Mouse (Mus musculus) brain, embryonic 14.5 days (tissue): Measurements from ENCODE around the gene Cel. TPM values are rescaled to one million over a fixed set of nuclear protein-coding genes. Genes with fewer than 3 reads are reported as not detected.

Source experiments
- DNase-seq: peaks from one replicate; pipeline ENCODE4 v3.0.0-alpha.2; 2011; ENCODE audit warnings: low read depth
- CTCF ChIP-seq: fragments of 200-500 bp; IDR thresholded peaks from 2 replicates; pipeline ENCODE4 v1.5.1; 2012; ENCODE audit warnings: inconsistent platforms, mild to moderate bottlenecking, moderate library complexity, borderline replicate concordance; ENCODE audit not compliant: insufficient read depth, insufficient read length; ENCODE audit errors: extremely low read depth
- POLR2A ChIP-seq: fragments of 200-500 bp; IDR thresholded peaks from 2 replicates; pipeline ENCODE4 v1.6.1; 2012; ENCODE audit warnings: mild to moderate bottlenecking, inconsistent platforms, borderline replicate concordance; ENCODE audit not compliant: poor library complexity, insufficient read depth, insufficient read length, severe bottlenecking; ENCODE audit errors: extremely low read depth
- polyA plus RNA-seq: library from polyadenylated mRNA; depleted of rRNA; stranded (reverse); fragments of >200 nt; gene quantifications from 2 replicates; pipeline ENCODE4 v1.2.3, GENCODE M21; 2012; rRNA removed

The Cel gene
- 0.10 and 0.14 TPM in 2 replicates for polyA plus RNA-seq

DNA sequence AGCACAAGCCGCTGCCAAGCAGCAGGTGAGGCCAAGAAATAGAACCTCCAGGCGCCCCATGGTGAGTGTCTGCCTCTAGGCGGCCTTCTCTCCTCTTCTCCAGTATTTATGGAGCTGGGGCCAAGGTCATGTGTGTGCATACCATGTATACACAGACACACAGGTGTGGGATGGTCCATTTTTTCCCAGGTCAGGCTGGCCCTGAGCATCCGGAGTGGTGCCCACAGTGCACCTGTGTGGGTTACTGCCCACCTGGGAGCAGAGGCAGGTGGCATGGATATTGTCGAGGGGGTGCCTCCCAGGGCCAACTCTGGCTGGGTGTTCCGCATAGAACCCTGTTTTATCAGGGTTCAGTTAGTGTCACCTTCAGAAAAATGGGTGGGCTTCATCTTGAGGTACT is at the start of gene Cel:
TSS of gene Cel (minus strand) at position 101 of the 400 bp plus-strand sequence.
- DNase-seq = no peak
- TF ChIP-seq POLR2A (no peak), CTCF (no peak)

DNA sequence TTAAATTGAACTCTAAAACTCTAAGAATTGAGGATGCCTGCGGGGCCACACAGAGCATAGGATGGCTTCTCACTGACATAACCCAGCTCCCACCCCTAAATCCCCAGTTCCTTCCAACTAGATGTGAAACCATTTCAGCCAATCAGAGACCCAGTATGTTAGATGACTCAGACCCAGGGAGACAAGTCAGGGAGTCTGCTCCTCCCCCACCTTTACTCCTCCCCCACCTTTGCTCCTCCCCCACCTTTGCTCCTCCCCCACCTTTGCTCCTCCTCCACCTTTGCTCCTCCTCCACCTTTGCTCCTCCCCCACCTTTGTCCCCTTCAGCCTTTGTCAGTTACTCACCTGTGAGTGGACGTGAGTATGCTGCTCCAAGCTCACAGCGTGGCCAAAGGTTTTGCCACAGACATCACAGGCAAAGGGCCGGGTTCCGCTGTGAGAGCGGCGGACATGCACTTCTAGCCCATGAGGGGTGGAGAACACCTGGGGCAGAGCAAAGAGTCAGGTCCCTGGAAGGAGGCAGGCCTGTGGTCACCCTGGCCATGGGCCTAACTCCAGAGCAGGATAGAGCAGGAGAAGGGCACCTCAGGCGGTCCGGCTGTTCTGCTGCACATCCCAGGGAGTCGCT is 49.3 kb upstream of the Cel start:
- DNase-seq = no peak
- TF ChIP-seq POLR2A = no peak
- TF ChIP-seq CTCF = no peak

DNA sequence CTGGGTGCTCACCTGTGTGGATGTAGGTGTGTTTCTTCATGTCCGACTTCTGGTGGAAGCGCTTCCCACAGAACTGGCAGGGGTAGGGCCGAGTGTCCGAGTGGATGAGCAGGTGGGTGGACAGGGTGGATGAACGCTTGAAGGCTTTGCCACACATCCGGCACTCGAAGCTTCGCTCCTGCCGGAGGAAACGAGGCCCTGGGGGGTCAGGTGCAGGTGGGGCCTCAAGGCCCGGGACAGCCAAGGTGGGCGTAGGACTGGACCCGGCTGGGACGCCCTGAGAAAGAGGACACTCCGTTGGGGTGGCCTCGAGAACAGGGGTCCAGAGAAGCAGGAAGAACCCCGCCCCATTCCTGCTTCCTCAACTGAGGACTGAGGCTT is 48.2 kb upstream of the Cel start:
- DNase-seq = no peak
- TF ChIP-seq POLR2A = no peak
- no peak for TF ChIP-seq CTCF

DNA sequence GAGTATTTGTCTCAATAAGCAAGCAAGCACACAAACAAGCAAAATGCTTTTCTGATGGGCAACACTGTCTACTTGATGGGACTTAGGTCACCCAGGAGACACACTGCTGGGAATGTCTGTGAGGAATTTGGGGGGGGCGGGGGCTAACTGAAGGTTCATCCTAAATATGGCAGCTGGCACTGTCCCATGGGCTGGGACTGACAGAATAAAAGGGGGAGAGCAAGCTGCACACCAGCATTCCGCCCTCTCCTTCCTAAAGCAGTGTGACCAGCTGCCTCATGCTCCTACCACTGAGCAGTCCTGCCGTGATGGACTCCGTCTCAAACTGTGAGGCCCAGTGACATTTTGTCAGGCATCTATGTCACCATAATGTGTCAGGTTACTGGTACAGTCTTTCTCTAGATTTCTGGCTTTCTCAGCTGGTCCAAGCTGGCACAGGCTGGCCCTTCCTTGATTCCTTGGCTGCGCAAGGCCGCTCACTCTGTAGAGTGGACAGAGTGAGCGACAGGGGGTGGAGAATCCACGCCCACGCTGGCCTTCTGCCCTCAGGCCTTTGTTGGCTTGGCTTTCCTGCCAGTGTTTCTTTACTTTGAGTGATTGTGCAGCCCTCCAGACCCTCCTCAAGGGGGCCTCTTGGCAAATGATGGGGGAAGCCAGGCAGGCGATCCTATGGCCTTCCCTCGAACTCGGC is 47.7 kb upstream of the Cel start:
- DNase-seq = no peak
- TF ChIP-seq CTCF (no peak), POLR2A (no peak)

DNA sequence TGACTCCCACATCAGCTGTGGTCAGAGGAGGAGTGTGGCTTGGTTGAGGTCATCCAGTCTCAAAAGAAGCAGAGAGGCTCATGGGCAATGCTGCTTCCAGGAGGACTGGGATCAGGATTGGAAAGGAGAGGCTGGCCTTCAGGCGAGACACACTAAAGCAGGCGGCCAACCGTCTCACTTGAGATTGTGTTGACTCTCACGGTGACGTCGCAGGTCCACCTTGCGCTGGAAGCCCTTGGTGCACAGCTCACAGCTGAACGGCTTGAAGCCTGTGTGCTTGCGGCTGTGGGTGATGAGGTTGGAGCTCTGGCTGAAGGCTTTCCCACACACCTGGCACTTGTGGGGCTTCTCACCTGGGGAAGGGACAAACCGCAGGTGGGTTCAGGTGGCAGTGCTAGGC is 46.6 kb upstream of the Cel start:
- no peak for DNase-seq
- no peak for TF ChIP-seq CTCF
- TF ChIP-seq POLR2A = no peak

DNA sequence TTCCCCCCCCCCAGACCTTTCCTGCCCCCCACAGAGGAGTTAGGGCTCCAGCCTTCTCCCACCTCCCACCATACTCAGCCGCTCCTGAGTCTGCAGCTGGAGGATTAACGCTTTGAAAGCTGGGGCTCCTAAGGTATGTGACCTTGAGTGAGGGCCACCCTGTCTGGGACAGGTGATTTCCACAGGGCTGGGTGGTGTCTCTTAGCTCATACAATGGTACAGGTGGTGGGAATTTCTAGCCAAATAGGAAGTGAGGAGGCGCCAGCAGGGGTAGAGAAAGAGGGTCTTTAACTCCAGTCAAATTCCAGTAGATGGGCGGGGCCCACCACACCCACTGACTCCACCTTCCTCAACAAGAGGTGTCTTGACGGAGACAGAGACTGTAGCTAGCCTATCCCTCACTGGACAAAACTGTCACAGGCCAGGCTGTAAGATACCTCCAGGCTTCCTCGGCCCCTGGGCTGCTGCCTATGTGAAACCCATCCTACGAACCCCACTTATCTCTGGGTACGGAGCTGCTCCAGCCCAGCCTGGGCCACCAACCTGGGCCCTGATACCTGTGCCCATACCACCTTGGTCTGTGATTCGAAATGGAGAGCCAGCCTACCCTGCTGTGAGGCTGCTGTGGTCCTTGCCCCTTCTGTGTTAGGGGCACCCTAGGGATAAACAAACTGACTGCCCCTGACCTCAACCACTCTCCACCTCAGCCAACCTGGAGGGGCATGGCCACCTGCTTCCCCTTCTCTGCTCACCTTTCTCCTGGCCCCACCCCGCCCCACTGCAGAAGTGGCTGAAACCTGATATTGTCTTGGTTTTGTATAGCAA is 44.4 kb upstream of the Cel start:
- no peak for TF ChIP-seq POLR2A
- TF ChIP-seq CTCF = no peak
- no peak for DNase-seq

DNA sequence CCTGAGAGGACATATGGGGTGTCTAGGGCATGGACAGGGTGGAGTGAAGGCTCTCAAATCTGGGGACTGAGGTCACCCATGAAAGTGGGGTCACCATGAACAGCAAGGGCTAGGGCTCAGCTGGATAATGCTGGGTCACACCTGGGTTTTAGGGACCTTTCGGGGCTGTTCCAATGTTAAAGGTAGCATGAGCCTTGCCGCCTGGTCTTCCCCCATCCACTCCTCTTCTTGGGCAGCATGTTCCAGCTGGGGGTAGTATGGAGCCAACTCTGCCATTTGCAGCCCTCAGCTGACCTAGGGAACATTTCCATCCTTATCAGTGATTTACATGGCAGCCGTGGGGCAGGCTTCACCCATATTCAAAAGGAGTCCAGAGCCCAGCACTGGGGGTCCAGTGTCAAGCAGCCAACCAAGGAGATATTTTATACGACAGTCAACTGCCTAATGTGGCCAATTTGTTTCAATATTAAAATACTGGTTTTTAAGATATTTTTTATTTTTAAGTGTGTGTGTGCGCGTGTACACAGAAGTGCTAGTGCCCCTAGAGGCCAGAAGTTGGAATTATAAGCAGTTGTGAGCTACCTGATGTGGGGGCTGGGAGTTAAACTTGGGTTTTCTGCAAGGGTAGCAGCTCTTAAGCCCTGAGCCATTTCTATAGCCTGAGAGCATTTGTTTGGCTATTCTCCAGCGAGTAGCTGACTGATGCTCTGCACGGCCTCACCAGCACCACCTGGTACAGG is 43.6 kb upstream of the Cel start:
- TF ChIP-seq CTCF (peak; percentile 43; the same call in 1 of the 2 replicates), POLR2A (no peak)
- peak; percentile 18 for DNase-seq

DNA sequence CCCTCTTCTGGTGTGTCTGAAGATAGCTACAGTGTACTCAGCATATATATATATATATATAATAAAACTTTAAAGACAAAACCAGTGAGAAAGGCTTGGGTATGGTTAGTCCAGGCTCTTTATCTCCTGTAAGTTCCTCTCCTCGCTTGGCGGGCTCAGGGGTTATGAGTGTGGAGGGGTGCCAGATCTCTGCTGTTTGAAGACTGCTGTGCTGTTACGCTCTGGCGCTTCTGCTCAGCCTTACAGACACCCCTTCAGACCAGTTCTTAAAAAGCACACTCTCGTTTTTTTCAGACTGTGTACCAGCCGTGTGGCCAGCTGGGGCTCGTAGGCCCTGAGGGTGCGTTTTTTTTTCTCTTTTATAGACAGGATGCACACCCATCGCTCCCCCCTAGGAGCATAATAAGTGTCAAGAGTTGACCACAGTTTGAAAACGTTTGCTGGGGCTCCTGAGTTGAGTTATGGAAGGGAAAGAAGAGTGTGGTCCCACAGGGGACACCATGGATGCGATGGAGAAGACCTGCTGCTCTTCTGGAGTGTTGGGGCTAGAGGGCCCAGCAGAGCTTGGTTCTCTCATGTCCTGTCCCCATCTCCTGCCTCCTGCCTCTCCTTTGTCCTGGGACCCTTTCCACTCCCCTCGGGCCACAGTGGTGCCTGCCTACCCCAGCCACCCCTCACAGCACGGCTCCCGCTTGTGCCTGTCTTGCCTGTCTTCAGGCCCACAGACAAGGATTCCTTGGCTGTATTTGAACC is 42.8 kb upstream of the Cel start:
- TF ChIP-seq POLR2A = no peak
- peak; percentile 44 for DNase-seq

DNA sequence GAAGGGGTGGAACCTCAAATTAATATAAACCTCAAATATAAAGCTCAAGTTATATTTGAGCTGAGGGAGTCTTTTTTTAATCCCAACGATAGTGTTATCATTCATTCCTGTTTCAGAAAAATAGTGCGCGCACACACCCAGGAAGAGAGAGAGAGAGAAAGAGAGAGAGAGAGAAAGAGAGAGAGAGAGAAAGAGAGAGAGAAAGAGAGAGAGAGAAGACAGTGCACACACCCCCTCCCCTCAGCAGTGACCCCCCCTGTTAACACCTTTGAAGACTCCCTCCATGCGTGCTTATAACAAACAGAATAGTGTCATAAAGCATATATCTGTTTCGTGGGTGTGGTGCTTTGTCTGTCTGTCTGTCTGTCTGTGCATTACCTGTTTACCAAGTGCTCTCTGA is 40.3 kb upstream of the Cel start:
- TF ChIP-seq POLR2A (no peak), CTCF (no peak)
- no peak for DNase-seq

DNA sequence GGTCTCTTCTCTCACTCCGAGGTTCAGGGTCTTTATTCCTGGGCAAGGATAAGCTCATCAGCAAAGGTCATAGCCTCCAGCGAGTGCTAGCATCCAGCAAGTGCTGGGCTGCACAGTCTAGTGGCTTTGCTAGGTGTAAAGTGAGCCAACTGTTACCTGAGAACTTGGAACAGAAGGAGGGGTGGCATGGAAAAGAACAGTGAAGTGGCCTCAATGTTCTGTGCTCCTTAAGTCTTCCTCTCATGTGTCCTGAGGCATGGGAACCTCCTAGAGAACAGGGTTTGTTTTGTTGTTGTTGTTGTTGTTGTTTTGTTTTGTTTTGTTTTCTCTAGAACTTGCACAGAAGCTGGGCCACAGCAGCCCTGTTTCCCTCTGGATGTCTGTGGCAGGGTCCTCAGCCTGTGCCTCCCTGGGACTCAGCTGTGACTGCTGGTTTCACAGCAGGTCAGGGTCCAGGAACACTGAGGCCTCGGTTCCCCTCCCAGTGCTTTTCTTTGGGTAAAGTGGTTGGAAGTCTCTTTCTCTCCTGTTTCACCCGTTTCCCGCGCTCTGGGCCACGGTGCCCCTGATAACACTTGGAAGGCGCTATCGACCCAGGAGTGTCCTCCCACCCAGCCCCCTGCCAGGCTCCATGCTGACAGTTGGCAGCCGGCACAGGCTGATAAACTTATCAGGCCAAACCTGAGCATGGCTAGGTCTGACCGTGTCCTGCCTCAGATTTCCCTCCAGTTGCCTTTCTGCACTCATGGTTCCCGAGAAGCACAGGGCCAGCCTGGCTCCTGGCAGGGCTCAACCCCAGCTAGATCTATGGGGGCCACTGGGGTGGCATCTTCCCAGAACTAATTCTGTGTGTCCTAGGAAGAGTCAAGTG is 38.8 kb upstream of the Cel start:
- TF ChIP-seq CTCF = no peak
- TF ChIP-seq POLR2A = no peak
- no peak for DNase-seq

DNA sequence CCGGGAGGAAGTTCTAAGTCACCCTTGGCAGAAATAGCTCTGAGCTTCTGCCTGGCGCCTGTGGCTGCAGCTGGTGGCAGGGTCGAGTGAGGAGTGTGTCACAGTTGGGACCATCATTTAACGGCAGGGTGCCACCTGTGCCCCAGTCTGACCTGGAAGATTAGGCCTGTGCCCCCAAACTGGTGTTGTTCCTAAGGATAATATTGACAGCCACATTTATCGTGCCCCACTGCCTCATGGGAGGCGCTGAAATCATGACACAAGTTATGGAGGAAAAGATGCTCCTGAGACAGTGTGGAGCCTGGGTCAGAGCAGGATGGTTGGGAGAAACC is 36.3 kb upstream of the Cel start:
- DNase-seq = no peak
- TF ChIP-seq POLR2A = no peak
- no peak for TF ChIP-seq CTCF
